Mouse (Mus musculus): ENCODE results near the gene Zfp3.

The Zfp3 gene

GRCm38 (mm10) chr11:70809011-70809410 is 45.0 kb downstream of the Zfp3 start:
- DNase-seq, result no peak

- DNase-seq, result no peak
Measured at GRCm38 (mm10) chr11:70811041-70811440, 47.0 kb downstream of the Zfp3 start.

- no peak for DNase-seq
Measured at GRCm38 (mm10) chr11:70811471-70812240, 47.6 kb downstream of the Zfp3 start.

GRCm38 (mm10) chr11:70812365-70812764 is 48.4 kb downstream of the Zfp3 start, which contains the start of gene Scimp:
Gene Scimp, minus strand, starts transcription at chr11:70812586.
- DNase-seq, result no peak

GRCm38 (mm10) chr11:70815071-70815470 is 51.1 kb downstream of the Zfp3 start:
- no peak for DNase-seq

- peak; percentile 31 for DNase-seq
Measured at GRCm38 (mm10) chr11:70815498-70816078, 51.6 kb downstream of the Zfp3 start.

- peak; percentile 11 for DNase-seq
Measured at GRCm38 (mm10) chr11:70816770-70817169, 52.8 kb downstream of the Zfp3 start.

- no peak for DNase-seq
Measured at GRCm38 (mm10) chr11:70820120-70820519, 56.1 kb downstream of the Zfp3 start.

GRCm38 (mm10) chr11:70821728-70822591 is 58.0 kb downstream of the Zfp3 start:
- DNase-seq, result no peak

Data from right cerebral cortex, postnatal 14 days (tissue).